Mouse (Mus musculus) forebrain, embryonic 14.5 days (tissue): Measurements from ENCODE around the gene H3f3b. TPM values are rescaled to one million over a fixed set of nuclear protein-coding genes. Genes with fewer than 3 reads are reported as not detected.

Source experiments
- ATAC-seq: fragments of 200-750 bp; cut with Nextera tagmentation; 2 replicates; pipeline ENCODE4 v1.8.0; 2017; ENCODE audit warnings: mild to moderate bottlenecking, moderate library complexity
- DNase-seq: peaks from one replicate; pipeline ENCODE4 v3.0.0-alpha.2; 2015; ENCODE audit warnings: low spot score
- H3K27ac ChIP-seq: fragments of 300-500 bp; sonication (generic); 2 replicates; pipeline ENCODE4 v1.5.1; 2014; ENCODE audit warnings: low read depth, mild to moderate bottlenecking, control low read depth, low read length, moderate library complexity
- H3K27me3 ChIP-seq: fragments of 300-500 bp; sonication (generic); replicated peaks from 2 replicates; pipeline ENCODE4 v1.6.1; 2014; ENCODE audit warnings: low read length, control low read depth, mixed read lengths; ENCODE audit not compliant: control insufficient read depth, insufficient read depth
- H3K36me3 ChIP-seq: fragments of 300-500 bp; sonication (generic); 2 replicates; pipeline ENCODE4 v1.6.1; 2014; ENCODE audit warnings: low read length, control low read depth; ENCODE audit not compliant: control insufficient read depth, insufficient read depth
- H3K4me1 ChIP-seq: fragments of 300-500 bp; sonication (generic); 2 replicates; pipeline ENCODE4 v1.6.1; 2014; ENCODE audit warnings: antibody characterized with exemption, low read length, control low read depth; ENCODE audit not compliant: control insufficient read depth, insufficient read depth
- H3K4me2 ChIP-seq: fragments of 300-500 bp; sonication (generic); 2 replicates; pipeline ENCODE4 v1.6.1; 2014; ENCODE audit warnings: mild to moderate bottlenecking, control low read depth, low read length
- H3K4me3 ChIP-seq: fragments of 300-500 bp; sonication (generic); 2 replicates; pipeline ENCODE4 v1.5.1; 2014; ENCODE audit warnings: low read depth, low read length, control low read depth
- H3K9ac ChIP-seq: fragments of 300-500 bp; sonication (generic); 2 replicates; pipeline ENCODE4 v1.6.1; 2014; ENCODE audit warnings: mild to moderate bottlenecking, low read length, control low read depth, moderate library complexity
- H3K9me3 ChIP-seq: fragments of 300-500 bp; sonication (generic); replicated peaks from 2 replicates; pipeline ENCODE4 v1.6.1; 2016; ENCODE audit warnings: low read length, control low read depth, mixed read lengths; ENCODE audit not compliant: control insufficient read depth
- WGBS: fragments of 180-500 bp; shearing (Covaris S2); extraction: QIAGEN DNeasy Blood & Tissue Kit; methylation state at CpG from one replicate; pipeline ENCODE4 v1.1.7; 2014; 5-methylcytosine and 5-hydroxymethylcytosine counted together
- polyA plus RNA-seq: library from polyadenylated mRNA; unstranded; fragments of >200 nt; fragmentation: Nextera tagmentation; extraction: Ambion mirVana; gene quantifications from 2 replicates; pipeline ENCODE4 v1.2.1, GENCODE M21; 2014

The H3f3b gene
- polyA plus RNA-seq, 1 experiment from 2014 or later: 3,081 TPM

DNA sequence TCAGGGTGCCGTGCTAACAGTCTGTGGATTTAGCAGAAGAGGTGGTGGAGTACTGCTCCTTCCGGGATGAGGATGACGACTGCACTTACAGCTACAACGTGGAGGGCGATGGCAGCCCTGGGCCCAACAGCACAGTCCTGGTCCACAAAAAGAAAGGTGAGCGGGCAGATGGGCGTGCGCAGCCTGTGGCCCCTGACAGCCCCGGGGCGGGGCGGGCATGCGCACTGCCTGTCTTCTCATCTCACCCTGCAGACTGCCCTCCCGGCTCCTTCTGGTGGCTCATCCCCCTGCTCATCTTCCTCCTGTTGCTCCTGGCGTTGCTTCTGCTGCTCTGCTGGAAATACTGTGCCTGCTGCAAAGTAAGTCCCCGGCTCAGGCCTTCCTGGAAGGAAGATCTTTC, 38.1 kb downstream of the H3f3b start:
- DNase-seq (no peak), ATAC-seq (no peak)
- H3K27ac ChIP-seq: no peak overlapping the region
- no peaks in the 10 kb centered on the region for H3K27me3 ChIP-seq
- no peak overlapping the region for H3K9ac ChIP-seq
- H3K9me3 ChIP-seq: no peaks in the 10 kb centered on the region
- H3K4me3 ChIP-seq: no peak overlapping the region
- WGBS: 40% methylated on average over 15 of the region's 15 CpGs
- no peak overlapping the region for H3K4me2 ChIP-seq
- H3K36me3 ChIP-seq: no peaks in the 10 kb centered on the region
- no peaks in the 10 kb centered on the region for H3K4me1 ChIP-seq

DNA sequence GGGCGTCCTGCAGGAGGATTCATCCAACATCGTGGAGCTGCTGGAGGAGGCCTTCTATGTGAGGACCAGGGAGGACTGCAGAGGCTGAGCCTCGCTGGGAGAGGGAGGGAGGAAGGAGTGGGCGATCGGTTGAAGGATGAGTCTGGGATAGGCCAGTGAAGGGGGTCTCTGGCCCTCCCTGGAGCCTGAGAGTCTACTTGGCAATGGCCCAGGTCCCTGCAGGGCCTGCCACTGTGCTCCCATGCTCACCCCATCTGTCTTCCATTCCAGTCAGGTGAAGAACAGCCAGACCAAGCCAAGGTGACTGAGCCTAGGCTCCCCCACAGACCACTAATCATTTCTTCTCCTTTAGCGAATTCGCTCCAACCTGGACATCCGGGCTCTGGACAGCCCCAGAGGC, 44.5 kb downstream of the H3f3b start:
- Histone ChIP-seq H3K36me3 (no peaks in the 10 kb centered on the region), H3K27ac (no peak overlapping the region), H3K4me1 (no peaks in the 10 kb centered on the region), H3K27me3 (no peaks in the 10 kb centered on the region), H3K4me3 (no peak overlapping the region), H3K4me2 (no peak overlapping the region), H3K9ac (no peak overlapping the region), H3K9me3 (no peaks in the 10 kb centered on the region)
- ATAC-seq: no peak
- DNase-seq: no peak
- WGBS: 89% methylated on average over 8 of the region's 8 CpGs

DNA sequence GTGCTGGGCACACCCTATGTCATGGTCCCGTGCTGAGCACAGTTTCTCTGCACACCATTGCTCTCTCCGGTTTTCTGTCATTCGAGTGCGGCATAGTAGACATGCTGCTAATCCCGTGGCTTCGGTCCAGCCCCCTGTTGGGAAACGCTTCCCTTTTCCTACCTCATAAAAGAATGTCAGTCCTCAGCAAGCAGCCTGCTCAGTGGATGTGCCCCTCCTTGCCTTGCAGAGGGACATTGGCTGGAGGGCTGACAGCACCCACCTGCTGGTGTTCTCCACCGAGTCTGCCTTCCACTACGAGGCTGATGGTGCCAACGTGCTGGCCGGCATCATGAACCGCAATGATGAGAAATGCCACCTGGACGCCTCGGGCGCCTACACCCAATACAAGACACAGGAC, 45.3 kb downstream of the H3f3b start:
- no peak overlapping the region for H3K27ac ChIP-seq
- H3K4me1 ChIP-seq: no peaks in the 10 kb centered on the region
- no peak for DNase-seq
- no peak overlapping the region for H3K9ac ChIP-seq
- no peak for ATAC-seq
- WGBS: 87% methylated on average over 15 of the region's 15 CpGs
- H3K4me3 ChIP-seq: no peak overlapping the region
- H3K36me3 ChIP-seq: no peaks in the 10 kb centered on the region
- H3K9me3 ChIP-seq: no peaks in the 10 kb centered on the region
- H3K27me3 ChIP-seq: no peaks in the 10 kb centered on the region
- no peak overlapping the region for H3K4me2 ChIP-seq

DNA sequence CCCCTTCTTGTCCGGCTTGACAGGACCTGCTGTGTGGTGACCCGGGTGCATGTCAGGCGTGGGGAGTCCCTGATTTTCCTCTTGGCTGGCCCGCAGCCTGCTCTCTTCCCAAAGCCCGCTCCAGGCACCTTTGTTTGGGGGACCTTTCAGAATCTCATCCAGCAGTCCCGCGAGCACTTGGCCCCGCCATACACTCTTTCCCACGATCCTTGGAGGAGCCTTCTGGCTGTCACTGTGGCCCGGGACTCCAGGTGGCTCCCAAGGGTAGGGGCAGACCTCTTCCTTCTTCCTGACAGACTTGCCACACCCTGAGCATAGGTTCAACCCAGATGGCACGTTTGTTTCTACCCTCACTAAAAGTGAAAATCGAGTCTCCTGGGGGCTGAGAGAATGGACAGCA, 52.2 kb downstream of the H3f3b start:
- WGBS: 27% methylated on average over 12 of the region's 12 CpGs
- Histone ChIP-seq H3K4me3 (no peak overlapping the region), H3K27me3 (peaks cover 24% of the 10 kb centered on the region), H3K36me3 (no peaks in the 10 kb centered on the region), H3K9me3 (no peaks in the 10 kb centered on the region), H3K4me1 (no peaks in the 10 kb centered on the region), H3K27ac (no peak overlapping the region), H3K4me2 (no peak overlapping the region), H3K9ac (no peak overlapping the region)
- DNase-seq (no peak), ATAC-seq (no peak)

DNA sequence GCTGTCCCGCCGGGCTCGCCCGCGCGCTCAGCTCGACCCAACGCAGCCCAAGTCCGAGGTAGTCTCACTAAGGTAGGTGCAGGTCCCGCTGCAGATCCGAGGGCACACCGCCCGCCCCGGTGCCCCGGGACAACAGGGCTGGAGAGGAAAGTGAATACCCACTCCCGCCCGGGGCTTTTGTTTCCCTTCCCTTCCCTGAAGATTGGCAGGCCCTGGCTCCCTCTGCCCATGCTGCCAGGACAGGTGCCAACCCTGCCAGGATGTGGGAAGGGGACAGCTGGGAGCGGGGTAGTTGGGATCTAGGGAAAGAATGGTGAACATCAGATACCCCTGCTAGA, 52.7 kb downstream of the H3f3b start:
- H3K4me1 ChIP-seq: no peaks in the 10 kb centered on the region
- H3K9me3 ChIP-seq: no peaks in the 10 kb centered on the region
- H3K4me3 ChIP-seq: peak overlapping the region; percentile 35
- peaks cover 24% of the 10 kb centered on the region for H3K27me3 ChIP-seq
- ATAC-seq (no peak), DNase-seq (peak; percentile 46)
- peak overlapping the region; percentile 57 for H3K9ac ChIP-seq
- H3K27ac ChIP-seq: no peak overlapping the region
- 2% methylated on average over 18 of the region's 18 CpGs for WGBS
- H3K4me2 ChIP-seq: peak overlapping the region; percentile 61
- H3K36me3 ChIP-seq: no peaks in the 10 kb centered on the region

DNA sequence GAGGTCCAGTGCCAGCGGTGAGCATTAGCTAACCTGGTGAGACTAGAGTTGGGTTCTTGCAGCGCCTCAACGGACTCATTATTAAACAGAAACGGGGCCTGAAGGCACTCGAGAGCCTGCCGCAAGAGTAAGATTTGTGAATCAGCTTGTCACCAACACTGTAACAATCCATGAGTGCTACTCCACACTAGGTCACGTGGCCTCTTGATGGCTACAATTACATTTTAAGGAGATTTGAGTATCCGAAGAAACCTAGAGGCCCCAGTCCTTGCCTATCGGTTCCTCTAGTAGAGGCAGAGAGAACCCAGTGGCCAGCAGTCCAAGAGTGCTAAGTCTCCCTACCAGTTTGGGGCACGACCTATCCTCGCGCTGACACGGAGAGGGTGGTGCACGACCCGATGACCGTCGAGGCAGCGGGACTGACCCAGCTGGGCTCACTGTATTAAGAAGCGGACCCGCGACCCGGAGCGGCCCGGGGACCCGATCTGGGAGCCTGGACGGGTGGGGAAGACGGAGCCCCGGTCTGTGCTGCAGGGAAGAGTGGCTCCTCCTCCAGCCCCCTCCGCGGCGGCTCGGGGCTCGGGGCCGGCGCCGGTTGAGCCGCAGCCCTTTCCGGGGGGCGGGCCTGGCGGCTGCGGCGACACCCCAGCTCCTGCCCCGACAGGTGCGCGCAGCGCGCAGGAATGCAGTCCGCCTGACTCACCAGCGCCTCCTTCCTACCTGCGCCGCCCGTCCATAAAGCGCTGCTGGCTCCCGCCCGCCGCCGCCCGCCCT, 53.3 kb downstream of the H3f3b start, which contains the start of gene Itgb4:
Itgb4 (plus strand) TSS at position 401 of the 774 bp plus-strand sequence.
- peak within 1 kb of the TSS; percentile 57 for H3K9ac ChIP-seq
- WGBS: 9% methylated on average over 57 of the region's 58 CpGs
- no peaks in the 10 kb centered on the region for H3K4me1 ChIP-seq
- no peaks in the 10 kb centered on the region for H3K9me3 ChIP-seq
- peak within 1 kb of the TSS; percentile 61 for H3K4me2 ChIP-seq
- no peak within 1 kb of the TSS for H3K27ac ChIP-seq
- H3K36me3 ChIP-seq: no peaks in the 10 kb centered on the region
- ATAC-seq (0 out of 2 replicates have a peak, but pooled peaks have one; percentile 23), DNase-seq (no peak)
- peak within 1 kb of the TSS; percentile 35 for H3K4me3 ChIP-seq
- peaks cover 24% of the 10 kb centered on the region for H3K27me3 ChIP-seq

Other genes starting within 250 kb of the H3f3b start
- 8.0 and 8.9 TPM in 2 replicates for gene Caskin2, start 214.3 kb downstream of the H3f3b start, polyA plus RNA-seq
- gene Tsen54, start 213.2 kb downstream of the H3f3b start, polyA plus RNA-seq: 15.2 and 19.1 TPM in 2 replicates
- 0.70 and 1.3 TPM in 2 replicates for gene Llgl2, start 203.9 kb downstream of the H3f3b start, polyA plus RNA-seq
- gene Myo15b, start 169.6 kb downstream of the H3f3b start, polyA plus RNA-seq: not detected in 2 replicates
- gene Smim5, start 128.0 kb downstream of the H3f3b start, polyA plus RNA-seq: 0.52 and 1.6 TPM in 2 replicates
- 0.18 and 0.22 TPM in 2 replicates for gene Smim6, start 115.9 kb downstream of the H3f3b start, polyA plus RNA-seq
- gene Sap30bp, start 94.7 kb downstream of the H3f3b start, polyA plus RNA-seq: 55.8 and 56.5 TPM in 2 replicates
- gene Recql5, start 94.5 kb downstream of the H3f3b start, polyA plus RNA-seq: 16.5 and 20.4 TPM in 2 replicates
- 0.48 and 0.62 TPM in 2 replicates for gene Itgb4, start 53.3 kb downstream of the H3f3b start, polyA plus RNA-seq
- gene Galk1, start 15.2 kb downstream of the H3f3b start, polyA plus RNA-seq: 53.9 and 59.5 TPM in 2 replicates
- gene Unk, start 2.4 kb upstream of the H3f3b start, polyA plus RNA-seq: 23.4 and 24.9 TPM in 2 replicates
- gene Unc13d, start 50.0 kb upstream of the H3f3b start, polyA plus RNA-seq: 0.19 and 0.62 TPM in 2 replicates
- 145 and 166 TPM in 2 replicates for gene Wbp2, start 59.0 kb upstream of the H3f3b start, polyA plus RNA-seq
- 4.0 and 6.0 TPM in 2 replicates for gene Trim47, start 99.2 kb upstream of the H3f3b start, polyA plus RNA-seq
- gene Trim65, start 103.2 kb upstream of the H3f3b start, polyA plus RNA-seq: 0.97 and 1.1 TPM in 2 replicates
- 79.6 and 83.4 TPM in 2 replicates for gene Mrpl38, start 110.9 kb upstream of the H3f3b start, polyA plus RNA-seq
- 25.9 and 44.4 TPM in 2 replicates for gene Fbf1, start 140.2 kb upstream of the H3f3b start, polyA plus RNA-seq
- 81.8 and 83.2 TPM in 2 replicates for gene Ten1, start 170.9 kb upstream of the H3f3b start, polyA plus RNA-seq
- gene Acox1, start 171.1 kb upstream of the H3f3b start, polyA plus RNA-seq: 48.1 and 56.3 TPM in 2 replicates
- gene Evpl, start 210.1 kb upstream of the H3f3b start, polyA plus RNA-seq: 0.11 and 0.17 TPM in 2 replicates
- gene Srp68, start 246.3 kb upstream of the H3f3b start, polyA plus RNA-seq: 53.2 and 60.4 TPM in 2 replicates